Mouse (Mus musculus): ENCODE measurements around the gene Mgat5.

The Mgat5 gene

DNA sequence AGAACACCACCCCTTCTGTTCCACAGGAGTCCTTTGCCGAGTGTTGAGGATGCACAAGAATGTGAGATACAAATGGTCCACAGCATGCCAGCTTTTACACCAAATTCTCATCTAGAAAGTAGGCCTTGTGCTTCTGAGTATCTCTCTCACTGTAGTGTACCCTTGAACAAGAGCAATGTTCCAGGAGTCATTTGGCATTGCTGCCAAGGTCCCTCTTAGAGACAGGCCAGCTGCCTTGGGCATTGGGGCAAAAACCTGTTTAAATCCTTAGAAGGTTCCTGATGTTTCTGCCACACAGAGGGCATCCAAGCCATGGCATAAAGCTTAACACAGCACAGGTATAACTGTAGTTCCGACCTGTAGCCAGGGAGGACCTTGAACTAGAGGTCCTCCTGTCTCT is 189.9 kb downstream of the Mgat5 start:
- no peak for DNase-seq (ENCODE audit: low spot score)

DNA sequence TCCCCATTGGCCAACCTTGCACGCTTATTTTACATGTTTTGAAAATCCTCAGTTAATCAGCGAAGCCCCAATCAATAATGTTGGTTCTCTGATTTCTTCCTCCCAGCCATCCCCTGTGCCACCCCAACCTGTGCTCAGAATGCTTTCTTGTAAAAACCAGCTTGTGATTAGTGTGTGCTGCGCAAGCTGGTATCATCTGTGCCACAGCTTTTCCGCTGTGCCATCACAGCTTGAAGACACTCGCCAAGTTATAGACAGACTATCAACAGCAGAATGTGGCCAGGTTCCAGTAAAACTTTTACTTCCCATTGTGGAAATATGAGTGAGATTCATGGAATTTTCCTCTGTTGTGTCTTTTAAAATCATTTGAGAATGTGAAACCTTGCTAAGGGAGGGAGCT is 190.9 kb downstream of the Mgat5 start:
- no peak for DNase-seq (ENCODE audit: low spot score)

DNA sequence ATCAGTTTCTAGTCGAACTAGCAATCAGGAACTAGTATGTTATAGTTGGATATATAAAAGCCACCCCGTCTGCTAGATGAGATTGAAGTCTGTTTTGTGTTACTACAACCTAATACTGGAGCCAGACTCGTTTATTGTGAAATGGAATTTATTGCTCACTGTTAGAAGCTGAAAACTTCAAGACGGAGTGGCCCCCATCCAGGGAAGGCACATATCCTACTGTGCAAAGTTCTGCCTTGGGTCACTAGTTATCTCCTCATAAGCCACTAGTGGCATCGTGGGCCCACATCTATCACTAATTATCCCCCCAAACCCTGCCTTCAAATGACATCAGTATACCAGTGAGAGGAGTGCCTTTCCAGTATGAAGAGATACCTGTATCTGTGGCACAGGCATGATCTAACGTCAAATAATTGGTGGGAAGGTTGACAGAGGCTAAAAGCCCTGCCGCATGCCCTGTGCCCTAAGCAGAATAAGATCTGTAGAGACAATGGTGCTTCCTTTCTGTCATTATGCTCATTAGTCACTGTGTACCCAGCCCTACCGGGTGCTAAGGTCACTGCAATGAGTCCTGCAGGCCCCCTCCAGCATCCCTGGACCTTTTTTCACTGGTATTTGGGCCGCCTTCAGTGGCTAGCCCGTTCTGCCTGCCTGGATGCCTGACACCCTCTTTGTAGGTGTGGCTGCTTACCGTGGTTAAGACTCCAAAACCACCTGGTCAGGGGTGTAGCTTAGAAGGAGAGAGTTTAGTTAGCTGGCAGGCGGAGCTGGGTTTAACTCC is 191.9 kb downstream of the Mgat5 start:
- no peak for DNase-seq (ENCODE audit: low spot score)

DNA sequence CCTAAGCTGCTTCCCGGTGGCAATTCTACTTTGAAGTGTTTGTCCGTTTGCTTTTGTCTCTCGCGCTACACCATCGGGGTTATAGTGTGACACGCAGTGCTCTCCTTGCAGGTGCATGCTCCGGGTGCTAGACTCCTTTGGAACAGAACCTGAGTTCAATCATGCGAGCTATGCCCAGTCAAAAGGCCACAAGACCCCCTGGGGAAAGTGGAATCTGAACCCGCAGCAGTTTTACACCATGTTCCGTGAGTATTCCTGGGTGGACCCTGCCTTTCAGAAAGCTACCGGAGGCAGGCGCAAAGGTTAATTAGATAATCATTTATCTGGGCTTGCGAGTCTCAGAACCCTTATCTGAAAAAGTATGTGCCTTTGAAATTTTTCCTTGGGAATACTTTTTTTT is 192.6 kb downstream of the Mgat5 start:
- DNase-seq (ENCODE audit: low spot score): no peak

DNA sequence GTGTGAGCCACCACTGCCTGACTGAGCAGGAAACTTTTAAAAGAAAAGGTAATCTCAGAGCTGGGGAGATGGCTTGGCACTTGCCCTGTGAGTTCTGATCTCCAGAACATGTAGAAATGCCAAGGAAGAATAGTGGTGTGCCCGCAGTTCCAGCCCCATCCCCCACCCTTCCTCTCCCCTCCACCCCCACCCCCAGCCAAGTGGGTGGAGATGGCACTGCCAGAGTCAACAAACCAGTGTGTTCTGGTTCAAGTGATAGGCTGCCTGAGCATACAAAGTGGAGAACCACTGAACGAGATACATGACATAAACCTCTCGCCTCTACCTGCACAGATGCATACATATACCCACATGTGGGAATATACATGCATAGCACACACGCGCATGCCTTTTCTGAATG is 193.4 kb downstream of the Mgat5 start:
- DNase-seq (ENCODE audit: low spot score): no peak

DNA sequence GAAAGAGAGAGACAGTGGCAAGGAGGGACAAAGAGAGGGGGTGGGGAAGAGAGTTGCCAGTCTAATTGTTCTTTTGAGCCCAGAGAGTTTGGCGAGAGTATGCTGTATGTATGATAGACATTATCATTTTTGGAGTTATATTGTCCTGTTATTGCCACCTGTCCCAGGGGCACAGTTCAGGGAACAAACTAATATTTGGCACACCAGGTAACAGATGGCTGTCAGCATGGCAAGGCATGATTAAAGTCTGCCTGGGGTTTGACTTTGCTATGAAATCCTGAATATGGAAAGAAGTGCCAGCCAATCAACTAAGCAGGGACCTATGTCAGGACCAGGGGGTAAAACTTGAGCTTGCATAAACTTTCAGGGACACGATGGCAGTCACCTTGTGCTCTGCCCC is 195.4 kb downstream of the Mgat5 start:
- DNase-seq (ENCODE audit: low spot score): no peak

DNA sequence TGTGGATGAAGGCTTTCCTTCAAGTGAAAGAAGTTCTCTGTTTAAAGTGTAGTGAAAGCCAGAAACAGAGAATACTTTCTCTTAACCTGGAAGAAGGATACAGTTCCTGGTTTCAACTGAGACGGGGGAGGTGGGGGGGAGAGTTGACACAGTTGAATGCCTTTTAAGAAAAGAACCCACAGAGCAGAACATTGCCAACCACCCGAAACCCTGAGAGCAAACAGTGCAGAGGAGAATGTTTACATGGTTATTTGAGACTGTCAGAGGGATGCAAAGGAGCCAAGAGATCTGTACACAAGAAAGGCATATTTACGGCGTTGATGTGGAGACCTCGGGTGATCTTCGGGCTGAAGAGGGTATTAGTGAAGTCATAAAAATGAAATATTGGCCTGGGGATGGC is 195.9 kb downstream of the Mgat5 start:
- no peak for DNase-seq (ENCODE audit: low spot score)

DNA sequence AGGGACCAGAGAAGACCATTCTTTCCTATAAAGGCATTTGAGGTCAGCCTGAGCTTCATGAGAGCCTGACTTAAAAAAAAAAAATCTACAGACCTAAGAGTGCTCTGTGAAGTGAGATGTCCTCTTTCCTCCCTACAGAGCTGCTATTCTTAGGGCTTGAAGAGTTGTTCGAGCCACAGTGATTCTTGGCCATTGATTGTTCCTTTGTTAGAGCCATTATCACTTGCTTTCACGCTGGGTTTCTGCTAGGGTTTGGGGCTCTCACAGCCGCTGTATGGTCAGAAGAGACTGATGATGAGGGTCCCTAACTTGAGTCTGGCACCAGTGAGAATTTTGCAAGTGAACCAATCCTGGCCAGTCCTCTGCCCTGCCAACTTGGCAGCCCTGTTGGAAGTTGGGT is 199.8 kb downstream of the Mgat5 start:
- no peak for DNase-seq (ENCODE audit: low spot score)

DNA sequence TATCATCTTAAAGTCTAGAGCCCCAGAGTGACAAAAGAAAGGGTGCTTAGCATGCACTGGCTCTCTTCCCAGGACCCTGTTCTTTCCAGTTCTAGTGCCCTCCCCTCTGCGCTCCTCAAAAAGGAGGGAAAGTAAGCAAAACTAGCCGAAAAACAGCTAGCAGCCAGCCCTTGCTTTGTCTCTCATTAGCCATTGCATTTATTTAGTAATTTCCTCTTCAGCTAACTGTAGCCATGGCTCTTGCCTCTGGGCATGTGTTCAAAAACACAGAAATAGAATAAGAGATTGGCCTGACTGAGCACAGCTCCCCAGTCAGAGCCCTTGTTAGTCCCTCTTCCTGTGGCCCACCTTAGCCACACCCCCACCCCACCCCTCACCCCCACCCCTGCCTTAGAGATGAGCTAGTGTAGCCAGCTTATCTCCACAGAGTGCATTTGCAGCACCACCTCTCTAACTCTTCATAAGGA is 204.2 kb downstream of the Mgat5 start:
- DNase-seq (ENCODE audit: low spot score): no peak

DNA sequence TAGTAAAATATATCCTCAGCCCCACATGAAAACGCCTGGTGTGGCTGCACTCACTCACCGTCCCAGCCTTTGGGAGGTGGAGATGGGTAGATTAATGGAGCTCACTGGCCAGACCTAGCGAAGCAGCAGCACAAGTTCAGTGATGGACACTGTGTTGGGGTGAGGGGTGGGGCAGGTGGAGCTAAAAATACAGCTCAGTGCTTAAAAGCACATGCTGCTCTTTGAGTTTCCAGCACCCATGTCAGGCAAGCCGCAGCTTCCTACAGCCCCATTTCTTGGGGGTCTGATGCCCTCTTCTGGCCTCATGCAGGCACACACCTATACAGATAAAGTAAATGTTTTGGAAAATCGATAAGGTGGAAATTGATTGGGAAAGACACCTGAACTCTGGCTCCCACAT is 204.7 kb downstream of the Mgat5 start:
- DNase-seq (ENCODE audit: low spot score): no peak

DNA sequence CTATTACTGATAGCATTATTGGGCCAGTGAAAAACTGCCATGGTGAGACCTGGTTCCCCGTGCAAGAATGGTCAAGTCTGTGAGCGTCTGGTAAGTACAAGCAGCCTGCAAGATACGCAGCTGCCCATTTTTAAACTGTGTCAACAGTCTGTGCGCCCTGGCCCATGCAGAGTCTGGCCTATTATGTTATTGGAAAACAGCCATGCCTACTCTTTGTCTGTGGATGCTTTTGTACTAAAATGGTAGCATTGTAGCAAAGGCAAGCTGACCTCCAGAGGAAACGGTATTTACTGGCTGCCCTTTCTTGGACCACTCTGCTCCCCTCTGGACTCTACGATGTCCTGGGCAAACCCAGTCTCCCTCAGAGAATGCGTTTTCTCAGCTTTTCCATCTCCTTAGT is 209.7 kb downstream of the Mgat5 start:
- no peak for DNase-seq (ENCODE audit: low spot score)

DNA sequence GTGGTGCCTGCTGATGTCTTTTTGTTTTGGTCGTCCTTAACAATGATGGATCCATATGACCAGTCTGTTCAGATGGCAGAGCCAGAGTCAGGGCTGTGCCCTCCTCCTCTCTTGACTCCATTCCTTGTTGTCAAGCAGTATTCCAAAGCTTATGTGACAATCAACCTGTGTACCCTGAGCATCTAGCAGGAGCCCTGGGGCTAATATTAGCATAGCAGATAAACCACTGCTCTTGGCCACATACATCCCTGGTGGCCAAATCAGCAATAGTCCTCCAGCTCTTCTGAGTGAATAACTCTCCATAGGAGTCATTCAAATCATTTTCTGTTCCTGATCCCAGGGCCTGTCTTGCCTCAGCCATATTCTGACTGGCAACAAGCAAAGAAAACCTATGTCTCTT is 211.1 kb downstream of the Mgat5 start:
- DNase-seq (ENCODE audit: low spot score): no peak

DNA sequence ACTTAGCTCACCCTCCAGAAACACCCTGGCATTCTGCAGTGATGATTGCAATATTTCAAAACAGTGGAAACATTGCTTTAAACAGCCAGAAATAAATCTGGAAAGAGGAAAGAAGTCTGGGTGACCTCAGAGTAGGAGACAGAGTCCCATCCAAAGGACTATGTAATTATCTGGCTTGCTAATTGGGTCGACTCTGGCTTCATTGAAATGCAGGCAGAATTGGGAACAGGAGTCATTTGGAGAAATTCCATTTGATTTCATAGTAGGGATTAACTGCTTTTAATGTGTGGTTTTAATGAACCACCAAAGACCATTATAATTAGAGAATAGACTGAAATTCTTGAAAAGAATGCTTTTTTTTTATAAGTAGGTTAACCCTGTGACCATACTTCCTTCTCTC is 212.2 kb downstream of the Mgat5 start:
- no peak for DNase-seq (ENCODE audit: low spot score)

DNA sequence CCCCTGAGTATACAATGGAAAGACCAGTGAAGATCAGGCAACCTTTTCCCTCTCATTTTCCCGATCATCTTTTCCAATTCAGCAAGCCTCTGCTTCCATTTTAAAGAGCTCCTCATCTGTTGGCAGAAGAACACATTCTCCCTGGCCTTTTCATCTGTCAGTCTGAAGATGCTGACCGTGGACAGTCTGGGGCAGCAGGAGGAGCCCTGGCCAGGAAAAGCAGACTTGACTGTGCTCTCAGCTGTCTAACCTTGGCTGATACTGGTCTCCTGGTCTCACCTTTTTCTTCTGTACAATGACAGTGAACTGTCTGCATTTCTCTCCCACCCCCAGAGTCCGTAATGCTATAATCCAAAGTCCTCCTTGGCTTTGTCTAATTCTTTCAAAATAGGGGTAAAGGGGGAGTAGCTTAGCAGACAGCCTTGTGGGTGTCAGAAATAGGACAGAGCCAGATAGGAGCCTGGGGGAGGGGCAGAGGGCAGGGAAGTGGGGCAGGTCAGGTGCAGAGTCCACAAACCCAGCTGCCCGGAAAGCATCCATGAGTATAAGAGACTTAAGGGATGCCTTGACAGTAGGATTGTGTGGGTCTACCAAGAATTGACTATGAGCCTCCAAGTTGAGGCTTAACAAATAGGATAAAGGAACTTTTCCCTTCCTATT is 214.2 kb downstream of the Mgat5 start:
- DNase-seq (ENCODE audit: low spot score): no peak

DNA sequence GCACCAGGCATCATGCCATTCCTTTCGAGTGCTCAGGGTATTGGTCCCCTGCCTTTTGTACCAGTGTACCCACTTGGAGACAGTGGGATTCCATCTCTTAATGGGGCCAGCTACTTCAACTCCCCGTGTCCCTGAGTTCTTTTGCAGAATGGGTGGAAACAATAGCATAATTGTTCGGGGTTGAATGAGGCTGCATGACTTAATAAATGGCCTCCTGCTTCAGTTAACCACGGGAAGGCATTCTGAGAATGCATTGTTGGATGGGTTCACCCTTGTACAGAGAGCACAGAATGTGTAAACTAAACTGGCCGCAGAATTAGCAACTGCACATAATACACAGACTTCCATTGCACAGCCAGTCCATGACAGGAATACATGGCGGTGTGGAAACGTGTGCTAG is 214.8 kb downstream of the Mgat5 start:
- DNase-seq (ENCODE audit: low spot score): no peak

DNA sequence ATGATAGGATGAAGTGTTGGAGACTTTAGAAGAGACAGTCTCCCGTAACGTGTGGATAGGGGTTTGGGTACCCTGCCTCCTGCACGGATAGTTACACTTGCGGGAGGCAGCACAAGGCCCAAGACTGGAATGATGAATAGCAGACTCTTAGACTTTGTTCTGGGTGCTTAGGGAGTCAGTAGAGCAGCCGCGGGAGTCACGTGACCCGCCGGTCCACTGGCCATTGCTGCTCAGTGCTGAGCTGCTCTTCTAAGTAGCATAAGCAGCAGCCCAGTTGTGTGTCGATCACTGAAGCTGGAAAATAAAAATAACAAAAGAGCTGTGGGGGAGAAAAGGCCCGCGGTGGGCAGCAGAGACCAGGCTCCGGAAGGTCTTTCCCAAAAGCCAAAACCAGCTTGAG is 215.6 kb downstream of the Mgat5 start:
- no peak for DNase-seq (ENCODE audit: low spot score)

DNA sequence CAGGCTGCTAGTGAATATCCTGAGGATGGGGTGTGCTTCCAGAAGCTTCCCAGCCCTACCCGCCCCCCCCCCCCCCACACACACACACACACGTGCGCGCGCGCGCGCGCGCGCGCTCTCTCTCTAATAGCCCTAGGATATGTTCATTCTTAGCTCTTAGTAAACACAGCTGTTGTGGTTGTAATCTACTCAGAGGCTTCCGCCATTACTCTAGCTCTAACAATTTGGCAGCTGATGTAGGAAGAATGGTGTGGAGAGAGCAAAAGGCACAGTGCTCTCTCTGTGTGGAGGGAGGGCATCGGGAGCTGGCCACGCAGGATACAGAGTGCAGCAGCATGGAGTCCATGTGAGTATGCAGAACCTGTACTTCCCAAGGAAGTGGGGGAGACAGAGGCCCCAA is 216.0 kb downstream of the Mgat5 start:
- DNase-seq (ENCODE audit: low spot score): no peak

DNA sequence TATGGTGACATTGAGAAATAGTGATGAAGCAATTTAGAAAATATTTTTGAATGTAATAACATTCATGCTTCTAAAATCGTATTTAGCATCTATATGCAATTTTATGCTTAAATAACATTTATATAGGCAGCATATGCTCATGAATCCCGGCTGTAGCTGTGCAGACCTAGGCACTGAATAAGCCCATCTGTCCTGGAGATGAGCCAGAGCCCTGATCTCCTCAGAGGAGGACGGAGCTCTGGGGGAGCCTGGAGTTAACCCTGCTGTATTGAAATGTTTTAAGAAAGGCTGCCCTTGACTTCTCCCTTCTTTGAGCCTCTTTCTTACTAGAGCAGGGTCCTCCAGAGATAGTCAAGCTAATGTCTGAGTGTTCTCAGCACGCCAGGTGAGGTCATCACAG is 217.8 kb downstream of the Mgat5 start:
- no peak for DNase-seq (ENCODE audit: low spot score)

DNA sequence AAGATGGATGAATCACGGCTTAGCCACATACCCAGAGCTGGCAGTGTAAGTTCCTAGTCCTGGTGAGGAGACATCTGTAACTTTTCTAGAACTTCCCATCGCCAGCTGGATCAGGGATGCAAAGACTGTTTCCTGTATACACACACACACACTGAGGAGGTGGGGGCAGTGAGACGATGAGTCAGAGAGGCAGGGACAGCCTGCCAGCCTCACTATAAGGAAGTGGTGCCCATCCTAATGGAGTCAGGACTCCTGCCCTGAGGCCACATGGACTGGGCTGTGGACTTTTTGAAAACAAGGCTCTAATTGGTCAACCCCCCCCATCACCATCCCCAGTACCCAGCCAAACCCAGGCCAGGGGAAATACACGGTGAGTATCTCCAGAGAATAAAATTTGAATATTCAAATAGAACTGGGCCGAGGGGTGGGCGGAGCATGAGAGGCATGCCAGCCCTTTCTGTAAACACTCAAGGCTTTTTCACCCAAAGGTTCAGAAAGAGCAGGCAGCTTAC is 220.3 kb downstream of the Mgat5 start:
- DNase-seq (ENCODE audit: low spot score): peak; percentile 26

DNA sequence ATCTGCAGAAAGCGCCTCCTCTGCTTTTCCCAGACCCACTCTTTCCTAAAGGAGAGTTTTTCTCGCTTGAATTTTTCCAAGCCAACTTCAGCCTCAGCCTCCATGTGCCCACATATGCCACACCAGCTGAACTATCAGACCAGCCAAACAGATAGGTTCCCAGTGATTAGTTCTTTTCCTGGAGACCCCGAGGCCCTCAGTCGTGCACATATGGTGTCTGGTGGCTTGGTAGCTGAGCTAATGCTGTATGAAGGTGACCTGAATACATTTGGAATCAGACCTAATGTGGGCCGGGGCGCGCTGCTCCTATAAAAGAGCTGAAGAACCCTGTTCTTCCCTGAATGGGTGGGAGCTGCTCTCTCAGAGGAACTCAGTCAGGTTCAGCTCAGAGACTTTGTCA is 225.5 kb downstream of the Mgat5 start:
- no peak for DNase-seq (ENCODE audit: low spot score)

DNA sequence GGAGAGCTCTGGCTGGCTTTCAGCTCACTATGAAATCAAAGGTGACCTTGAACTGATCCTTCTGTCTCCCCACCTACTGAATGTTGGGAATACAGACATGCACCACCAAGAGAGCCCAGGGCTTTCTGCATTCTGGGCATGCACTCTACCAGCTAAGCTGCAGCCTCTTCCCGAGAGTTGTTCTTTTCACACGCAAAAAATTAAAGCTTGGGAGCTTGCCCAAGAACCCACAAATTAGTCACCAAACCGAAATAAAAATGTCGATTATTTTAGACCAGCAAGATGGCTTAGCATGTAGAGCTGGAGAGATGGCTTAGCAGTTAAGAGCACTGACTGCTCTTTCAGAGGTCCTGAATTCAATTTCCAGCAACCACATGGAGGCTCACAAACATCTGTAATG is 230.0 kb downstream of the Mgat5 start:
- no peak for DNase-seq (ENCODE audit: low spot score)

DNA sequence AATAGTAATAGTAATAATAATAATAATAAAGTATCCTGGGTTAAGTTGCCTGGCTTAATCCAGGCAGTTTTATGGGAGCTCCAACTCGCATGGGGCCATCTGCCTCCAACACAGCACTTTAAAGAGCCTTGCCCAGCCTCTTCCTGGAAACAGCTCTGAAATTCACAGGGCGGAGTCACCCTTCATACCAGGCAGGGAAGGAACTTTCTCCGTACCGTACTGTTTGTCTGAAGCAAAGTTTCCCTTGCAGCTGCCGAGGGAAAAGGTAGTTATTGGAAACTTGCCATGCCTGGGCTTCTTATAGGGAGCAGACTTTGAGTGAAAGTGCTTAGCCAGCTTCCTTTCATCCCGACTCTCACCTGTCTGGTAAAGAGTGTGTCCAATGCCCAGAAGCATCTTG is 232.3 kb downstream of the Mgat5 start:
- DNase-seq (ENCODE audit: low spot score): no peak

DNA sequence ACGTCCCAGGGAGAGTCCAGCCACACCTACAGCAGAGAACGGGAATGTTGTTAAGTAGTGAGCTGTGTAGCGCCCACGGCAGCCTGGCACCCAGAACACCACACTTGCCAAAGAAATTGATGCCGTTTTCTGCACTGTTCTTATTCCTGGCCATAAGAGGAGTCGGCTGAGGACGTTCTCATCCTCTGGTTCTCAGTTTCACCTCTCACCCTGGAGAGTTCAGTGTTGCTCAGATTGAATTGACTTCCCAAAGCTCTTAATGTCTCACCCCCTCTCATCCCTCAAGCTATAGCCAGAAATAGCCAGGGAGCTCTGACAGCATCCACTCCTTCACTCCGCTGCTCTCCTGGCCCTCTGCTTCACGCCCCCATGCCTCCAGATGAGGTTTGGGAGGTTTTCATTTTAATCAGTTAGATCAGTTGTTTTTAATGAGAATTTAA is 234.7 kb downstream of the Mgat5 start:
- no peak for DNase-seq (ENCODE audit: low spot score)

DNA sequence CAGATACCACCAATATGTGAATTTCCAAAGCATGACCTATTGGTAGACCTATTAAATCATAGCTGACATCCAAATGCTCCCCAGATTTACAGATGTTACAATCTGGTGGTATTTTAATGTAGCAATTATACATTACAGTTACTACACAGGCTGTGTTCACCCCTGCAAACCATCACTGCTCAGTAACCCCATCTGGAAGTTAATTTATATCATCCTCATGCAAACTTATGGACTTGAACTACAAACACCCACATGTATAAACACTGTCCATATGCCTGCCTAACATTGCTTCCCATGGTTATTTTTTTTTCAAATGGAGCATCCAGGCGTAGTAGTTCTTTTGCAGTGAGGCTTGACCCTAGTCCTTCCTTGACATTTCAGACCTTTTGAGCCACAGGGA is 236.2 kb downstream of the Mgat5 start:
- DNase-seq (ENCODE audit: low spot score): no peak
